Mouse (Mus musculus) liver, embryonic 15.5 days (tissue): Measurements from ENCODE around the gene Sash1. TPM values are rescaled to one million over a fixed set of nuclear protein-coding genes. Genes with fewer than 3 reads are reported as not detected.

Experiments
- ATAC-seq: fragments of 200-750 bp; cut with Nextera tagmentation; 2 replicates; pipeline ENCODE4 v1.8.0; 2017; ENCODE audit warnings: moderate number of reproducible peaks, mild to moderate bottlenecking, moderate library complexity; ENCODE audit not compliant: insufficient read depth
- H3K27ac ChIP-seq: fragments of 300-500 bp; sonication (generic); replicated peaks from 2 replicates; pipeline ENCODE4 v1.5.1; 2015; ENCODE audit warnings: mild to moderate bottlenecking, inconsistent platforms
- H3K27me3 ChIP-seq: fragments of 300-500 bp; sonication (generic); 2 replicates; pipeline ENCODE4 v1.6.1; 2015; ENCODE audit warnings: mild to moderate bottlenecking, inconsistent platforms
- H3K36me3 ChIP-seq: fragments of 300-500 bp; sonication (generic); replicated peaks from 2 replicates; pipeline ENCODE4 v1.6.1; 2015; ENCODE audit warnings: moderate library complexity, mild to moderate bottlenecking, inconsistent platforms
- H3K4me1 ChIP-seq: fragments of 300-500 bp; sonication (generic); replicated peaks from 2 replicates; pipeline ENCODE4 v1.6.1; 2015; ENCODE audit warnings: inconsistent platforms
- H3K4me2 ChIP-seq: fragments of 300-500 bp; sonication (generic); 2 replicates; pipeline ENCODE4 v1.6.1; 2015; ENCODE audit warnings: moderate library complexity, mild to moderate bottlenecking, inconsistent platforms
- H3K4me3 ChIP-seq: fragments of 300-500 bp; sonication (generic); replicated peaks from 2 replicates; pipeline ENCODE4 v1.5.1; 2015; ENCODE audit warnings: mild to moderate bottlenecking, inconsistent platforms
- H3K9ac ChIP-seq: fragments of 300-500 bp; sonication (generic); 2 replicates; pipeline ENCODE4 v1.6.1; 2015; ENCODE audit warnings: moderate library complexity, mild to moderate bottlenecking, inconsistent platforms
- H3K9me3 ChIP-seq: fragments of 300-500 bp; sonication (generic); replicated peaks from 2 replicates; pipeline ENCODE4 v1.6.1; 2016; ENCODE audit warnings: inconsistent platforms
- WGBS: fragments of 180-500 bp; shearing (Covaris S2); methylation state at CpG from one replicate; pipeline ENCODE4 v1.1.7; 2015; ENCODE audit warnings: mixed read lengths; ENCODE audit not compliant: insufficient replicate concordance; 5-methylcytosine and 5-hydroxymethylcytosine counted together
- polyA plus RNA-seq: library from polyadenylated mRNA; unstranded; fragments of >200 nt; fragmentation: Nextera tagmentation; extraction: Ambion mirVana; gene quantifications from 2 replicates; pipeline ENCODE4 v1.2.1, GENCODE M21; 2015

Sash1 gene
- polyA plus RNA-seq, 1 experiment from 2014 or later = 0.94 TPM

DNA sequence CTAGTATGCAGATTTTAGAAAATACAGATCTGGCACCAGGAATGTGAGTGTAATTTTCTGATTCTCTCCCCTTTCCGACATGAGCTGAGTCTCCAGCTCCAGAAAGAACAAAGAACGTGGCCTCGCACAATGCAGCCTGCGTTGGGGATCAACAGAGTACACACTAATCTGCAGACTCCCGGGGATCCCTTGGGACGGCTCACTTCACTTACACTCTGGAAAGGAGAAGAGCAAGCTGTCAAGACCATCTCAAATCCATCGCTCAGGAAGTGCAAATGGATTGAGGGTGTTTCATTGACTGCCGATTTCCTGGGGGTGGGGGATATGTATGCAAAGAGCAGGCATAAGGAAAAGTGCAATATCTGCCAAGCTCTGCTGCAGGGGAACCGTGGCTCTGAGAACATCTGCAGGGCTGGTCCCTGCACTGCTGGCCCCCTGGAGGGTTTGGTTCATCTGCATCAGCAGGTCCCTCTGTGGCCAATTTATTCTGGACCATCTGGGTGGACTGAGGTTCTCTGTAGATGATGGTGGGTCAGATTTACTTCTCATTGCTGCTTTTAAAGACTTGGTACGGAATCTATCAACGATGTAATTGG, 35.3 kb upstream of the Sash1 start:
- no peak for ATAC-seq
- Histone ChIP-seq H3K4me2 (no peak overlapping the region), H3K4me1 (peaks cover 2% of the 10 kb centered on the region; the same call in 1 of the 2 replicates), H3K4me3 (no peak overlapping the region), H3K36me3 (no peaks in the 10 kb centered on the region), H3K9me3 (no peaks in the 10 kb centered on the region), H3K27ac (no peak overlapping the region), H3K27me3 (no peaks in the 10 kb centered on the region), H3K9ac (no peak overlapping the region)
- WGBS = 67% methylated on average over 11 of the region's 11 CpGs

DNA sequence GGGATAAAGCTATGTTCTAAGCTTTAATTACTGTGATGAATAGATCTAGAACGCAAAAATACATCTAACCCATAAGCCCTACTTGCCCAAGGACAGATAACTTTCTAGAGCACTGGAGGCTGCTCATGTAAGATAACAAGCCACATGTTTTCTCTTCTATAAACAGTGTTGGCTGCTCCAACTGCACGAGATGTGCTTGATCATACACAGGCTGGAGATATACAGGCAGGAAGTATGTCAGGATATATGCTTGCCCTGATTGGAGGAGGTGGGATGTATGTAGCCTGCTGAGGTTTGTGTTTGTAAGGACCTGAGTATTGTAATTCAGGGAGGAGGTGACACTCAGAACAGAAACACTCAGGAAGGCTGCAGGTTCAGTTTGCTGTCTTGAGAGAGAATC, 31.9 kb upstream of the Sash1 start:
- Histone ChIP-seq H3K4me2 (no peak overlapping the region), H3K27ac (no peak overlapping the region)
- ATAC-seq = peak; percentile 42; the same call in 1 of the 2 replicates

DNA sequence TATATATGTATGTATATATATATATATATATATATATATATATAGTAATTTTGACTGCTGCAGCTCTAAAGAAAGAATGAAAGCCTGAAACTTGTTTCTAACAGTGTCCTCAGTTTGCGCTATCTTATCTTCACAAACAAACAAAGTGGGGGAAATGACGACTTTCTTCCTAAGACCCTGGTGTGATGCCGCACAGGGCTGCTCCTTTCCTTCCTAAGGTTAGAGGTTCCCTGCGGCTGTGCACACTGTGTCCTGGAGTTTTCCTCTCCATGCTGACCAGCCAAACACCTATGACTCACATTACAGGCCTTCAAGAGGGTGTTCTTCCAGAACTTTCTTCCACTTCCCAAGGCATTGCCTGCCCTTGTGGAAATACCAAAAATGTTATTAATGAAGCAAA, 31.5 kb upstream of the Sash1 start:
- H3K4me2 ChIP-seq = no peak overlapping the region
- no peak overlapping the region for H3K4me3 ChIP-seq
- H3K27me3 ChIP-seq = no peaks in the 10 kb centered on the region
- H3K36me3 ChIP-seq = no peaks in the 10 kb centered on the region
- no peaks in the 10 kb centered on the region for H3K9me3 ChIP-seq
- H3K4me1 ChIP-seq = no peaks in the 10 kb centered on the region
- no peak overlapping the region for H3K9ac ChIP-seq
- H3K27ac ChIP-seq = no peak overlapping the region
- no peak for ATAC-seq
- 56% methylated on average over 4 of the region's 4 CpGs for WGBS

More for the DNA sequence above, 31.9 kb upstream of the Sash1 start:
- Histone ChIP-seq H3K4me3 (no peak overlapping the region), H3K36me3 (no peaks in the 10 kb centered on the region), H3K9ac (no peak overlapping the region), H3K9me3 (no peaks in the 10 kb centered on the region), H3K27me3 (no peaks in the 10 kb centered on the region), H3K4me1 (no peaks in the 10 kb centered on the region)
- 12% methylated on average over 2 of the region's 2 CpGs for WGBS

DNA sequence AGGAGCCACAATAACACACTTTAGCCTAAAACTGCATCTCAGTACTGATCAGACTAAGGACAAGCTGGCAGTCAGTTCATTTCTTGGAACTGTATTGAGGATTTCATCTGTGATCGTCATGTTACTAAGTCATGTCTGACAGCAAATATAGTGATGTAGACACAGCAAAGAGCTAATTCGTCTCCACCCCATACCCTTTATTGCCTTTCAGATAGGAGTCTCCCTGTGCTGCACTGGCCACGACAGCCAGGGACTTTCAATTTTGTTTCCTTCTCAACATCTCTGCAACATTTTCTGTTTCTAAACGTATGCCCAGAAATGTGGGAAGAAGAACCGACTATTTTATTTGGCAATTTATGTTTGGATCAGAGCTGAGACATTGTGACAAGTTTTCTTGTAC, 29.9 kb upstream of the Sash1 start:
- Histone ChIP-seq H3K27me3 (no peaks in the 10 kb centered on the region), H3K27ac (no peak overlapping the region)

DNA sequence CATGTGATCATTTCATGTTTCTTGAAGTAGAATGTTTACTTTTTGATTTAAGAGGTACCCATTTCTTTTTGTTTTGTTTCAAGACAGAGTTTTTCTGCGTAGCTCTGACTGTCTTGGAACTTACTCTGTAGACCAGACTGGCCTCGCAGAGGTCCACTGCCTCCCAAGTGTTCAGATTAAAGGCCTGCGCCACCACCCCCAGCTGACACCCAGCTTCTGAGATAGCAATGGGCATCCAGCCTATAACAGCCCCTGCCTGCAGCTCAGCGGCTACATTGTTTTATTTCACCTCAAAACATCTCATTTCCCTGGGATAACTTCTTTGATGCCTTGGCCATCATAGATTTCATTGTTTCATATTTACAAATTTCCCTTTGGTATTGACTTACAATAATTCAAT, 28.0 kb upstream of the Sash1 start:
- 69% methylated on average over 4 of the region's 4 CpGs for WGBS
- Histone ChIP-seq H3K27me3 (no peaks in the 10 kb centered on the region), H3K9ac (no peak overlapping the region), H3K4me1 (no peaks in the 10 kb centered on the region), H3K27ac (no peak overlapping the region), H3K36me3 (no peaks in the 10 kb centered on the region), H3K4me3 (no peak overlapping the region), H3K9me3 (no peaks in the 10 kb centered on the region), H3K4me2 (no peak overlapping the region)
- ATAC-seq = no peak

More for the DNA sequence above, 29.9 kb upstream of the Sash1 start:
- H3K9ac ChIP-seq = no peak overlapping the region
- H3K4me2 ChIP-seq = no peak overlapping the region
- H3K36me3 ChIP-seq = no peaks in the 10 kb centered on the region
- no peak overlapping the region for H3K4me3 ChIP-seq
- no peaks in the 10 kb centered on the region for H3K9me3 ChIP-seq
- no peaks in the 10 kb centered on the region for H3K4me1 ChIP-seq
- ATAC-seq = no peak
- 55% methylated on average over 5 of the region's 5 CpGs for WGBS

DNA sequence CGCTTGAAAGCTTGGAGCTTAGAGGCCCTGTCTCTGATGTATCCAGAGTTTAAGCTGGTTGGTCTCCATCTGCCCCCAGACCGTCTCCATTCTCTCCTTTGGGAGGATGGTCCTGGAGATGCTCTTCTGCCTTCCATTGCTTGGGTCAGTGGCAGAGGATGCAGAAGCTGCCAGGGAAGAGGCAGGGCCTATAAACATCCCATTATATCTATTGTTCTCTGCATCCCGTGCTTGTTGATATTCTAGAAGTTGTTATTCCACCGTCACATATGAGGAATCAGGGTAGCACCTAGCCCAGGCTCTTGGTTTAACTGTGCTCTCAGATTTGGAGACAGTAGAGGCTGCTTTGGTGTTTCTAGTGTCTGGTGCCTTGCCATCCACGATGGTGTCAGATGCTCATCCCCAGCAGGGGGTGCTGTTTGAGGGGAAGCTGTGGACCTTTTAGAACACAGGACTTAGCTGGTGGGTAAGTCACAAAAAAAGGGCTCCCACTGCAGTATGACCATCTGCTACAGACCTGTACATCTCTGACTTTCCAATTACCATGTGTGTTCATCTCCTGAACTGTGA, 26.9 kb upstream of the Sash1 start:
- Histone ChIP-seq H3K9ac (no peak overlapping the region), H3K4me3 (no peak overlapping the region), H3K4me1 (no peaks in the 10 kb centered on the region), H3K27me3 (no peaks in the 10 kb centered on the region), H3K4me2 (no peak overlapping the region), H3K36me3 (no peaks in the 10 kb centered on the region), H3K9me3 (no peaks in the 10 kb centered on the region), H3K27ac (no peak overlapping the region)
- WGBS = 45% methylated on average over 5 of the region's 5 CpGs
- ATAC-seq = no peak

DNA sequence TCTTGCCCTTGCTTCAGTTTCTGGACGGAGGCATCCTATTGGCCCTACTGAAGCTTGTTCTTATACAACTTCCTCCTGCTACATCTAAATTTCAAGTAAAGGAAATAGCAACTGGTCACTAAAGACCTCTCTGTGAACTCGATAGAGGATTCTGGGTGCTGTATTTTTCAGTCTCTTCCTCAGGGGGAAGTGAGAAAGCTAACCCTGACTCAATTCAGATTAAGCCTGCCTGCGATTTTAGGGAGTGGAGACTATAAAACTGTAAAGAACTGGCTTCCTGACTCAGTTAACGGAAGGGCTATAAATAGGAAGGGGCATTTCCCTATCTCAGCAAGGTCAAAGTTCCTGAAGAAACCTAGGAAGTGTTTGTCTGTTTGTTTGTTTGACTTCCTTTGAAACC, 26.3 kb upstream of the Sash1 start:
- Histone ChIP-seq H3K4me2 (no peak overlapping the region), H3K27ac (no peak overlapping the region), H3K9ac (no peak overlapping the region), H3K4me3 (no peak overlapping the region), H3K36me3 (no peaks in the 10 kb centered on the region), H3K4me1 (no peaks in the 10 kb centered on the region), H3K9me3 (no peaks in the 10 kb centered on the region), H3K27me3 (no peaks in the 10 kb centered on the region)
- WGBS = 26% methylated on average over 4 of the region's 4 CpGs
- no peak for ATAC-seq

DNA sequence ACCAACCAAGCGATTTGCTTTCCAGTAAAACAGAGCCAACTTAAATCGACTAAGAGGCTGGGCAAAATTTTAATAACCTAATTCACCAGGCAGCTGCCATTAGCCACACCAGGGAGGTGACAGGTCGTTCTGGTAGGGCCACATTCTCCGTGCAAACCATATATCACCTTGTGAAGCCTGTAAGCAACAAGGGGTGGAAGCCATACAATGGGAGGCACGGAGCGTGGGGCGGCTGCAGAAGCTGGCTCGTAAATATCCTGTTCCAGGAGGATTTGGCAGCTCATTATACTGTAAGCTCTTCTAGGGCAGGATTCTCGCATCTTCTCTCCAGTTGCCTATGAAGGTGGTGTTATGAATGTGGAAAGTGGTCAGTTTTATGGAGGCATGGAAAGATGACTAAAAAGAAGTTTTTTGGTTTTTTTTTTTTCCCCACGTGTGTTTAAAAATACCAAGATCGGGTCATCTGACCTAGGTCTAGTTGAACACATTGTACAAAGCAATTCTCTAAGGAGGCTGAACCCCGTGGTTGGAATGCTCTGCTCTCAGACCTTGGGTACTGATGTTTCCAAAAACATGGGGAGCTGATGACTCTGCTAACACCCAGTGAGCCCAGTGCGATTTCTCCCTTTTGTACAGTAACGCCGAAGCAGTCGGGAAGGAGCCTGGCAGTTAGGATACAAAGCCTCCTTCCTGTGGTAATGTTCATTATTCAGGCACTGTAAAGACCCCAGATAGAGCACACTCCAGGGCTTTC, 24.5 kb upstream of the Sash1 start:
- Histone ChIP-seq H3K4me2 (no peak overlapping the region), H3K4me3 (no peak overlapping the region), H3K27ac (no peak overlapping the region), H3K9ac (no peak overlapping the region), H3K36me3 (no peaks in the 10 kb centered on the region), H3K9me3 (no peaks in the 10 kb centered on the region), H3K4me1 (no peaks in the 10 kb centered on the region), H3K27me3 (no peaks in the 10 kb centered on the region)
- ATAC-seq = no peak
- 67% methylated on average over 16 of the region's 16 CpGs for WGBS

DNA sequence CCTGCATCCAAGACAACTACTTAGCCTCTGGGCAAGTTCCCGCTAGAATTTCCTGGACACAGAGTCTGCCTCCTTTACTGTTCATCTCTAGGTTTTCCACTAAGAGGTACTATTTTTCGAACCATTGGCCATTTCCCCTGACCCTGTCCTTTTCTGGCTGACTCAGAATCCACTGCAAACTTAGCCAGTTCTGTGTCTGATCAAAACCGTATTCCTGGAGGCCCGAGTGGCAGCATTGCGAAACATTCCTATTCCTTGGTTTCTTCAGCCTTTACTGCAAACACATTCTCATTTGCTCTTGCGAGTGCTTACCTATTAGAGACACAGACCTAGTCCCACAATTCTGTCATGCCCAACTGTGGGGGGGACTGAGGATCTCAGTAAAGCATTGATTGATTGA, 17.2 kb upstream of the Sash1 start:
- no peak for ATAC-seq
- WGBS = 71% methylated on average over 6 of the region's 6 CpGs

DNA sequence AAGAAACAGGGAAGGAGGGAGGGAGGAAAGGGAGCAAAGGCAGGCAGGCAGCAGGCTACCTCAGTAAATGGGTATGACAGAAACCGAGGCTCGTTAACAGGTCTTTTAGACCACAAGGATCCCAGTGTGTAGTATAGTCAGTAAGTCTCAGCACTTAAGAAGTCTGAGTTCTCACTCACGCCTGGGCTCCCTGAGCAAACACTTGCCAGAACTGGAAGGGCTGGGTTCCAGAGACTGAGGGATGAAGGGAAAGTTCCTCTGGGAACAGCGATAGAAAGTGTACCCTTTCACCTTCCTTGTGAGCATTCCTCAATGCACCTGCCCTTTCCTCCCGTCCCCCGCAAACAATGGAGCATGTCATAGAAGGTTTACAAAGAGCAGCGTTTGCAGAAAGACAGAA, 16.5 kb upstream of the Sash1 start:
- no peaks in the 10 kb centered on the region for H3K36me3 ChIP-seq
- no peak overlapping the region for H3K4me2 ChIP-seq
- H3K9me3 ChIP-seq = no peaks in the 10 kb centered on the region
- no peak overlapping the region for H3K4me3 ChIP-seq
- no peaks in the 10 kb centered on the region for H3K27me3 ChIP-seq
- H3K27ac ChIP-seq = no peak overlapping the region
- no peaks in the 10 kb centered on the region for H3K4me1 ChIP-seq
- no peak for ATAC-seq
- 72% methylated on average over 7 of the region's 7 CpGs for WGBS
- no peak overlapping the region for H3K9ac ChIP-seq

More for the DNA sequence above, 17.2 kb upstream of the Sash1 start:
- no peak overlapping the region for H3K4me2 ChIP-seq
- no peak overlapping the region for H3K27ac ChIP-seq
- no peaks in the 10 kb centered on the region for H3K4me1 ChIP-seq
- H3K27me3 ChIP-seq = no peaks in the 10 kb centered on the region
- H3K4me3 ChIP-seq = no peak overlapping the region
- no peaks in the 10 kb centered on the region for H3K9me3 ChIP-seq
- no peak overlapping the region for H3K9ac ChIP-seq
- H3K36me3 ChIP-seq = no peaks in the 10 kb centered on the region

DNA sequence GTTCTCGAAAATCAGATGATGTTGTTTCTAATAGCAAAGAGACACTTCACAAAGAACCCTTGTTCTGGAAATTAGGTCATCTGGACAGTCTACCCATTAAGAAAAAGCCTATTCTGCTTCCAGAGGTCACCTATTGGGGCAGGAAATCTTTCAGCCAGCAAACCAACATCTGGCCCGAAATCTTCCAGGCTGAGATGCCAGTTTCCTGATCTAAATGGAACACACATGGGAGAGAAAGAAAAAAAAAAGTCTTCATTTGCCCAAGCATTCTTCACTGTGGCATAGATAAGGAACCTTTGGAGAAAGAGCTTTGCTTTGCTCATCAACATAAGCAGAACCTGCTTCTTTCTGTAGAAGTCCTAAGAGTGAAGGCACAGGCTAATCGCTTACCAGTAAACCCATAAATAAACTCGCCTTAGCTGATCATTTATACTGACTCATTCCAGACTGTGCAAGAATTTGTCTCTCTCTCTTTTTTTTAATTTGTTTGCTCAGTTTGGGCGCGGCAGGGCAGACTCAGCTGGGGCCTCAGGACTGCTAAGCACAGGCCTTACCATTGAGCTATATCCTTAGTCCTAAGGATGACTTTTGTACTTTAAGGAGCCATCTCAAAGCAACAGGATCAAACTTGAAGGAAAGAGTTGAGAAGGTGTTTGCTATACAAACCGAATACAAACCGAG, 13.1 kb upstream of the Sash1 start:
- Histone ChIP-seq H3K4me3 (no peak overlapping the region), H3K4me2 (no peak overlapping the region), H3K9me3 (no peaks in the 10 kb centered on the region), H3K36me3 (no peaks in the 10 kb centered on the region), H3K9ac (no peak overlapping the region), H3K27ac (no peak overlapping the region), H3K27me3 (no peaks in the 10 kb centered on the region), H3K4me1 (no peaks in the 10 kb centered on the region)
- 59% methylated on average over 8 of the region's 8 CpGs for WGBS
- ATAC-seq = no peak
